Mouse (Mus musculus) liver, postnatal 0 days (tissue): ENCODE measurements at regions not wholly inside any gene's neighbourhood (a gene's known extent, or its start where the extent isn't known, plus 50 kb on each side); places are given as distances from the start of the nearest gene placed in this dataset.

Experiments used
- CTCF ChIP-seq: sonication (generic); IDR thresholded peaks from 2 replicates; pipeline ENCODE4 v1.5.1; 2016; ENCODE audit warnings: antibody characterized with exemption, low read depth
- EP300 ChIP-seq: IDR thresholded peaks from 2 replicates; pipeline ENCODE4 v1.6.1; 2016; ENCODE audit warnings: antibody characterized with exemption, low read depth, mild to moderate bottlenecking

GRCm38 (mm10) chr2:74120051-74120450 is 208.9 kb upstream of the Atp5g3 start:
- TF ChIP-seq CTCF (no peak), EP300 (no peak)
